Comparison of ENCODE assay signal across 12 mouse cellular contexts in genomic region chr6:115698699-115699098, GRCm38 (mm10). TPM values are rescaled to one million over a fixed set of nuclear protein-coding genes. Genes with fewer than 3 reads are reported as not detected.
DNase-seq lines count a peak whose midpoint lies in the region; ATAC-seq and TF ChIP-seq lines count a peak whose summit lies in the region.
"Had no signal": no experiment of that assay in that cellular context is flagged by ENCODE, and none has a peak within 500 bp of the region (broad histone marks: within the 10 kb centered on the region; RNA-seq: fewer than 3 reads in every experiment).

No protein-coding gene starts in this region.

- DNase-seq in forebrain, postnatal 0 days = no peak
- peak; percentile 12 for DNase-seq in lung, postnatal 0 days (ENCODE audit: low spot score)
- no peak for DNase-seq in lung, adult 18-20 months
- peak; percentile 39 for DNase-seq in adipocyte (ENCODE audit: low spot score)
- DNase-seq in stomach, postnatal 0 days (ENCODE audit: low spot score) = no peak
- DNase-seq in spleen, adult 12 weeks (ENCODE audit: low spot score) = no peak
- DNase-seq in adrenal gland, adult 18-20 months (ENCODE audit: low spot score in 2 of 2) = no peak

- no peak overlapping the region for H3K9ac ChIP-seq in forebrain, postnatal 0 days
- H3K9ac ChIP-seq in forebrain, embryonic 16.5 days (replicated peaks; ENCODE audit: low read depth, low read length) = no peak overlapping the region
- H3K9ac ChIP-seq in lung, postnatal 0 days (replicated peaks; ENCODE audit: low read depth) = no peak overlapping the region
- no peak overlapping the region for H3K9ac ChIP-seq in stomach, postnatal 0 days (ENCODE audit: low read length)
- H3K9ac ChIP-seq: embryonic facial prominence, embryonic 12.5 days; lung, embryonic 15.5 days; neural tube, embryonic 12.5 days had no signal

- no peaks in the 10 kb centered on the region for H3K27me3 ChIP-seq in forebrain, postnatal 0 days (ENCODE audit: insufficient read depth, low read length)
- no peaks in the 10 kb centered on the region for H3K27me3 ChIP-seq in forebrain, embryonic 16.5 days (replicated peaks; ENCODE audit: control insufficient read depth, insufficient read depth, low read length)
- H3K27me3 ChIP-seq in lung, postnatal 0 days (replicated peaks; ENCODE audit: insufficient read depth, low read length) = no peaks in the 10 kb centered on the region
- no peaks in the 10 kb centered on the region for H3K27me3 ChIP-seq in stomach, postnatal 0 days (ENCODE audit: control insufficient read depth, insufficient read depth, low read length)
- H3K27me3 ChIP-seq: embryonic facial prominence, embryonic 12.5 days; lung, embryonic 15.5 days; neural tube, embryonic 12.5 days had no signal

- no peak overlapping the region for H3K4me3 ChIP-seq in forebrain, postnatal 0 days (ENCODE audit: low read depth, low read length)
- no peak overlapping the region for H3K4me3 ChIP-seq in forebrain, embryonic 16.5 days (replicated peaks; ENCODE audit: low read length)
- H3K4me3 ChIP-seq in lung, postnatal 0 days (ENCODE audit: low read depth, low read length) = no peak overlapping the region
- H3K4me3 ChIP-seq in stomach, postnatal 0 days (ENCODE audit: low read depth, low read length) = no peak overlapping the region
- H3K4me3 ChIP-seq: embryonic facial prominence, embryonic 12.5 days; hindbrain, embryonic 10.5 days; lung, embryonic 15.5 days; neural tube, embryonic 12.5 days had no signal

- H3K36me3 ChIP-seq in forebrain, postnatal 0 days (ENCODE audit: insufficient read depth) = no peaks in the 10 kb centered on the region
- no peaks in the 10 kb centered on the region for H3K36me3 ChIP-seq in forebrain, embryonic 16.5 days (ENCODE audit: control insufficient read depth, insufficient read depth)
- no peaks in the 10 kb centered on the region for H3K36me3 ChIP-seq in lung, postnatal 0 days (ENCODE audit: insufficient read depth, low read length)
- no peaks in the 10 kb centered on the region for H3K36me3 ChIP-seq in stomach, postnatal 0 days (ENCODE audit: control insufficient read depth, insufficient read depth, low read length)
- H3K36me3 ChIP-seq: embryonic facial prominence, embryonic 12.5 days; hindbrain, embryonic 10.5 days; lung, embryonic 15.5 days; neural tube, embryonic 12.5 days had no signal

- TF ChIP-seq CTCF in forebrain, postnatal 0 days (IDR thresholded peaks at IDR 0.05; ENCODE audit: low read depth) = peak; percentile 27; the same call in 1 of the 2 replicates
- TF ChIP-seq CTCF in lung, postnatal 0 days (IDR thresholded peaks at IDR 0.05) = peak; percentile 63
- peak; percentile 61 for TF ChIP-seq CTCF in stomach, postnatal 0 days (IDR thresholded peaks at IDR 0.05; ENCODE audit: low read depth)

- no peak for ATAC-seq in forebrain, postnatal 0 days
- ATAC-seq in forebrain, embryonic 16.5 days = no peak
- ATAC-seq in lung, postnatal 0 days = no peak
- no peak for ATAC-seq in stomach, postnatal 0 days (ENCODE audit: low FRiP score, low TSS enrichment)

- no peaks in the 10 kb centered on the region for H3K9me3 ChIP-seq in forebrain, postnatal 0 days (ENCODE audit: low read length)
- H3K9me3 ChIP-seq in forebrain, embryonic 16.5 days (ENCODE audit: control insufficient read depth, low read length) = no peaks in the 10 kb centered on the region
- H3K9me3 ChIP-seq in lung, postnatal 0 days (ENCODE audit: low read length) = no peaks in the 10 kb centered on the region
- H3K9me3 ChIP-seq in stomach, postnatal 0 days (ENCODE audit: control insufficient read depth, low read length) = no peaks in the 10 kb centered on the region
- H3K9me3 ChIP-seq: embryonic facial prominence, embryonic 12.5 days; hindbrain, embryonic 10.5 days; lung, embryonic 15.5 days; neural tube, embryonic 12.5 days had no signal

- no peak for TF ChIP-seq EP300 in lung, postnatal 0 days (IDR thresholded peaks at IDR 0.05)
- TF ChIP-seq EP300 in stomach, postnatal 0 days (optimal IDR thresholded peaks at IDR 0.05) = no peak

- WGBS in forebrain, postnatal 0 days = 82% methylated on average over 4 of the region's 4 CpGs
- 86% methylated on average over 4 of the region's 4 CpGs for WGBS in forebrain, embryonic 16.5 days
- 64% methylated on average over 4 of the region's 4 CpGs for WGBS in lung, postnatal 0 days
- 78% methylated on average over 4 of the region's 4 CpGs for WGBS in stomach, postnatal 0 days

- no peak overlapping the region for H3K27ac ChIP-seq in forebrain, postnatal 0 days (ENCODE audit: low read depth, low read length)
- no peak overlapping the region for H3K27ac ChIP-seq in forebrain, embryonic 16.5 days (ENCODE audit: low read length)
- H3K27ac ChIP-seq in lung, postnatal 0 days (ENCODE audit: low read length) = no peak overlapping the region; the same call in 1 of the 2 replicates
- H3K27ac ChIP-seq in stomach, postnatal 0 days (replicated peaks) = no peak overlapping the region
- H3K27ac ChIP-seq: embryonic facial prominence, embryonic 12.5 days; hindbrain, embryonic 10.5 days; neural tube, embryonic 12.5 days had no signal

- H3K4me2 ChIP-seq in forebrain, postnatal 0 days (ENCODE audit: low read depth) = no peak overlapping the region
- H3K4me2 ChIP-seq in forebrain, embryonic 16.5 days (ENCODE audit: low read length) = no peak overlapping the region
- H3K4me2 ChIP-seq in lung, postnatal 0 days (replicated peaks; ENCODE audit: low read depth, low read length) = no peak overlapping the region
- H3K4me2 ChIP-seq in stomach, postnatal 0 days (replicated peaks; ENCODE audit: low read depth) = no peak overlapping the region
- H3K4me2 ChIP-seq: embryonic facial prominence, embryonic 12.5 days; lung, embryonic 15.5 days; neural tube, embryonic 12.5 days had no signal

- 0 out of 2 replicates have a peak, but pooled peaks cover 5% of the 10 kb centered on the region for H3K4me1 ChIP-seq in forebrain, postnatal 0 days (ENCODE audit: insufficient read depth)
- H3K4me1 ChIP-seq in forebrain, embryonic 16.5 days (replicated peaks; ENCODE audit: control insufficient read depth, insufficient read depth, low read length) = no peaks in the 10 kb centered on the region; the same call in 1 of the 2 replicates
- H3K4me1 ChIP-seq in lung, postnatal 0 days (ENCODE audit: insufficient read depth, low read depth, low read length) = peaks cover 4% of the 10 kb centered on the region
- H3K4me1 ChIP-seq in stomach, postnatal 0 days (replicated peaks; ENCODE audit: control insufficient read depth, insufficient read depth) = no peaks in the 10 kb centered on the region
- H3K4me1 ChIP-seq: embryonic facial prominence, embryonic 12.5 days had no signal

RNA-seq across cellular contexts. Expression of gene Raf1, which starts 22.3 kb away (rescaled TPM):
- total RNA-seq in forebrain, postnatal 0 days (2014; rRNA removed) = 225 and 226 TPM in 2 replicates
- 94.9 and 105 TPM in 2 replicates for polyA plus RNA-seq in forebrain, postnatal 0 days (2015; fragmentation: Nextera tagmentation; extraction: Ambion mirVana)
- polyA plus RNA-seq in forebrain, embryonic 16.5 days (2015; fragmentation: Nextera tagmentation; extraction: Ambion mirVana) = 158 and 160 TPM in 2 replicates
- 58.9 and 60.6 TPM in 2 replicates for polyA plus RNA-seq in lung, postnatal 0 days (2015; fragmentation: Nextera tagmentation; extraction: Ambion mirVana)
- 67.1 and 70.8 TPM in 2 replicates for polyA plus RNA-seq in stomach, postnatal 0 days (2015; fragmentation: Nextera tagmentation; extraction: Ambion mirVana)
- total RNA-seq in adrenal gland, adult 18-20 months (2021) = 100 to 1,000 TPM in 1 of 2 experiments, 10 to 100 TPM in 1; 89.9 to 101 TPM

Comparison
In these comparisons a context has a peak if more than half of its experiments do, and no peak if none do; other contexts are left out.
1. DNase-seq: peak in lung, postnatal 0 days (single experiment) and adipocyte (single experiment); none in forebrain, postnatal 0 days (single experiment), lung, adult 18-20 months (0 of 2), stomach, postnatal 0 days (single experiment), spleen, adult 12 weeks (single experiment) and adrenal gland, adult 18-20 months (0 of 2).
2. Peak in every context shown above with its lines, with median percentiles within 50 percentile points of each other: CTCF ChIP-seq.